Mouse (Mus musculus) c-Kit-positive CD71-positive TER-119-negative erythroid progenitor cells, embryonic 14.5 days (primary cell): Measurements from ENCODE around the gene Rnls.

ENCODE experiments used
- DNase-seq: peaks from one replicate; pipeline ENCODE4 v3.0.0-alpha.2; 2013; ENCODE audit warnings: low read depth

The Rnls gene

DNA sequence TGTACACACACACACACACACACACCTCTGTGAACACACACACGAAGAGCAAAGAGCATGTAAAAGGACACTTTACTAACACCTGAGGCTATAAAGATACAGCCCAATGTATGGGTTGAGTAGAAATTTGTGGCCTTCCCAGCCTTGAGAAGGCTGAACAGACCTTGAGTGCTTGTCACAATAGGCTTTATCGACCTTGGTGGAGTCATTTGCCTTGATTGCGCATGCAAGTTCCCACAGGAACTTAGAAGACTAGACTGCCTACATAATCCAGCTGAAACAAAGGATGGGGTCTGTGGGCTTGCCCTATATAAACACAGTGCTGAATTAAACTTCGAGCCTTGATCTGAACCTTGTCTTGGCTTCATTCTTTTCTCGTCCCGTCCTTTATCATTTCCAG lies 288.2 kb downstream of the Rnls start:
- no peak for DNase-seq

DNA sequence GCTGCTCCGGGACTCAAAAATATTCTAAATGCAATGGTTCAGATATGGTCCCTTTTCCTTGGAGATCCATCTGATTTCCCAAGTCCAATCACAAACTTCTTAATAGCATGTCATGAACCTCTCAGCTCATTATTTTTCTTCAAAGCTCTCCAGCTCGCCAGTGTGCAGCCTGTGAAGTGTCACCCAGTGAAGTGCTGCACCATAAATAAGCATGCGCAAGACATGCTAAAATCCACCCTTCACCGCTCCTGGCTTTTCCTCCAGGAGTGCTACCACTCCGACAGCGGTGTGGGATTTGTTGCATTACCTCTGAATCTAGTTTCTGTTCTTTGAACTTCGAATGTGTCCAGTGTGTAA lies 289.3 kb downstream of the Rnls start:
- DNase-seq: no peak

DNA sequence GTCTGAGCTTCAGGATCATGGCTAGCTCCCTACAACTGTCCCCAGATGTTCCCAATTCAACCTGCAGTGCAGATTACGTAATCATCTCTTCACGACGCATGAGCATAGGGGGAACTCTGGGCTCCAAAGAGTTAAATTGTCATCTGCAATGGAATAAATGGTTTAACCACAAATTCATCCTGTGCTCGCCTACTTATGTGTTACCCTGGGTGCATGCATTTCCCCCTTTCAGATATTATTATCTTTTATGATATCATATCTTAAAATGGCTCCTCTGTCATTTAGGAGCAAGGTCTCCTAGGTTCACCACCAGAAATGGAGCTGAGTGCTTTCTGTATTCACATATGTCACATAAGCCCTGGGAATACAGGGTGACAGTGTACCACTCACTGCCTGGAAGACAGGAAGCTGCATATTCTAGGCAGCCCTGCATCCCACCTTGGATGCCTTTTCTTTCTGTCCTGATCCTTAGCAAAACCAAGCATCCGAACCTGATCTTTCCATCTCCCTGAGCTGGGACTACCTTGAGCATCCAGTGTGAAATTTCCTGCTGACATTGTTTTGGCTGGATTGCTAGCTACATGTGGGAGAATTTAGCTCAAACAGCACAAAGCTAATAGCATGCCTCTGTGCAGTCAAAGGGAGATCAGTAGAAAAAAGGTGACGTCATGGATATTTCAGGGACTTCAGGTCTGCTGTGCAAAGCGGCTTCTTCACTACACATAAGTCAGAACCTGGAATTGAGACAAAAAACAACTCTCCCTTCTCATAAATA lies 289.9 kb downstream of the Rnls start:
- DNase-seq: no peak

DNA sequence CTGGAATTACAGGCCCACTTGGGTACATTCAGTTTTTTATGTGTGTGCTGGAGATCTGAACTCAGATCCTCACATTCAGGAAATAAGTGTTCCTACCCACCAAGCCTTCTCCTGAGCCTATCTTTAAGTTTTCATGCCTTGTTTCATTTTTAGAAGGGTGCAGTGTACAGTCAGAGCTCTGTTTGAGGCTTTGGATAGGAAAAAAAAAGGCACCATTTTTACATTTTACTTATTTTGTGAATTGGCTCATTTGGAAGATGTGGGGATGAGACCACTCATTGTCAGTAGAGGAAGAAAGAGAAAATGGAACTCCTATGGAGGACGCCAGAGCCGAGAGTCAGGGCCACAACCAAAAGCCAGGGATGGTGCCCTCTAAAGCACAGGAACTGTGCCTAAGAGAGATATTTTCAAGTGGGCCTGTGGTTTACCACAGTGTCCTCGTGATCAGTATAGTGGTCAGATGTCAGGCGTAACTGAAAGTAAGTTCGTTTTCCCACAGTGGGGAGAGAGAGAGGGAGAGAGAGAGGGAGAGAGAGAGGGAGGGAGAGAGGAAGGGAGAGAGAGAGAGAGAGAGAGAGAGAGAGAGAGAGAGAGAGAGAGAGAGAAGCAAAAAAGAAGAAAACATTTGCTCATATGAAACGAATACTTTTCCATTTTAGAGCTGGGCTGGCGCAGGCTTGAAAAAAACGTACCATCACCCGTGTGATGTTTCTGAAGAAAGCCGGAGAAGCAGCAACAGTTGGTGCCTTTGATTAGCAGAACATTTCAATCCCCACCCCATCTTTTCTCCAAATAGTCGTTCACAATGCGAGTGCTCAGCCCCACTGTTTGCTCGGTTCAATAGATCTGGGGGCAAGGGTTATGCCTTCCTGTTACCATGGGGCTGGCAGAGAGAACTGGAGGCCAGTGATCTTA lies 290.7 kb downstream of the Rnls start:
- no peak for DNase-seq

DNA sequence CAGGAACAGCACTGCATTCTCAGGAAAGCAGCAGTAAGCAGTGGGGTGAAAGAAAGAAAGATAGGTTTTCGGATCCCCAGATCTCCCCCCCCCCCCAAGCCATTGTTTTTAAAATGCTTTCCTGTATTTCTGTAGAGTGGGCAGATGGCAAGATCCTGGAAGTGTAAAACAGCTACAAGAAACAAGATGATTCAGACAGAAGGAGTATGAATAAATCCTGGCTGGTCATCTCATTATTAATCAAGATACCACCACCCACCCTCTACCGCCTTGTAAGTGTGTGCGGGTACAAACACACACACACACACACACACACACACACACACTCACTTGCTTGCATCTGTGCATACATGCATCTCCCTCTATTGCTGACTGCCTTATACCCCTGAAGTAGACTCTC lies 291.5 kb downstream of the Rnls start:
- DNase-seq: no peak

DNA sequence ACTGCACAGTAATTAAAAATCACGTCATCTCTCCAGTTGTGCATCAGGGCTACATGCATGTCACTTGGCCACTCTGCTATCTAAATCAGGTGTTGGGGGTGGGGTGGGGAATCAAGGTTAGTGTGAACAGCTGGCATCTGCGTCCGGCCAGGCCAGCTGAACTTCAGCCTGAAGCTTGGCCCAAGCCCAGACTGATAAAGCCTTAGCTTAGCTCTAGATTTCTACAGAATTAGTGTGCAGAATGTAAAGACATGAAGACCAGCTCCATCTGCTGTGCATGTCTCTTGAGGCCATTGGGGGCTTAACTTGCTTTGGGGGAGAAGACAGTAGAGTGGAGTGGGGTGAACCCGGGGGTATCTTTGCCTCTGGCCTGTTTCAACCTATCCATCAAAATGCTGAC lies 292.1 kb downstream of the Rnls start:
- DNase-seq: no peak

DNA sequence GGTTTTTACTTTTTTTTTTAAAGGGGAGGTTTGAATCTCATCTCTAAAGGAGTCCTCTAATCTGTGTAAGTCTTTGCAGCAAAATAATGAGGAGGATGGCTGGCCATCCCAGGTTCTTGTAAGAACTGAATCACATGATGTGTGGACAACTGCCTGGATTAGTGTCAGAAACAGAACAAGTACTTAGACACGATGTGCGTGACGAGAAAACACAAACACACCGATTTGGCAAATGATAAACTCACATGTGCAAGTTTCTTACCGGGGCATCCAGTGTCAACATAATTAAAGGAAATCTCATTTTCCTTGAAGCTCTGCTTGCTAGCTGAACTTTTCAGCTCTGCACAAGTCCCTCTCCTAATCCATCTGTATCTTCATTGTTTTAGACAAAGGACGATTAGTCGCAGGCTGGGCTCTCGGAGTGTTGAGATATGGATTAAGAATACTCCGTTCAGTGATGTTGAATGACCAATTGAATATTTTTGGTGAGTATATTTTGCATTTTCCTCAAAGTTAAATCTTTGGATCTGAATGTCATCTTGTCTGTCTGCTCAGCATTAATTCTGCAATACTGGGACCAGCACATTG lies 292.8 kb downstream of the Rnls start:
- no peak for DNase-seq

DNA sequence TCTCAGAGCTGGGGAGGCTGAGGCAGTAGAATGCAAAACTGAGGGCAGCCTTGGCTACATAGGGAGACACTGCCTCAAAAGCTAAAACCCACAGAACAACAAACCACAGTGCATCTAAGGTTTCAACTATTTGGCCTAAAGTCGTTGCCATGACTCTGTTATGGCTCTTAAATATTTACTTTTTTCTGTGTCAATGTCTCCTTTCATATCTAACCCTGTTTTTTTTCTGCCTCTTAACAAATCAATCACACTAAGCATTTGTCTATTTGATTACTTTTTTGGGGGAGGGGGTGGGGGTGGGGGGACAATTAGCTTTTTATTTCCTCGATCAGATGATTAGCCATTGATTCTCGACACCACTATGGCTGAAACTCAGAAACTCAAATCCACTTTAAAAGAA lies 294.4 kb downstream of the Rnls start:
- DNase-seq: no peak

DNA sequence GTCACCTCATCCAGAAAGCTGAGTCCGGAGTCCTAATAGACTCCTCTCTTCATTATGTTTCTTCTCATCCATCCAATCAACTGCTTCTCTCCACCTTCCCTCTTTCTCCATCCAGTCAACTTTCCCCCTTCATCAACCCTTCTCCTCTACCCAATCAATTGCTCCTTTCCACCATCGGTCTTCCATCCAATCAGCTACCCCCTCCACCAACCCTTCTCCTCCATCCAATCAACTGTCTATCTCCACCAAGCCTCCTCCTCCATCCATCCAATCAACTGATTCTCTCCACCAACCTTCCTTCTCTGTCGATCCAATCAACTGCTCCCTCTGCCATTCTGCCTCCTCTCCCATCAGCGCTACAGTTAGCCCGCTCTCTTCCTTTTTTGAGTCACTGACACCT lies 295.5 kb downstream of the Rnls start:
- DNase-seq: no peak

DNA sequence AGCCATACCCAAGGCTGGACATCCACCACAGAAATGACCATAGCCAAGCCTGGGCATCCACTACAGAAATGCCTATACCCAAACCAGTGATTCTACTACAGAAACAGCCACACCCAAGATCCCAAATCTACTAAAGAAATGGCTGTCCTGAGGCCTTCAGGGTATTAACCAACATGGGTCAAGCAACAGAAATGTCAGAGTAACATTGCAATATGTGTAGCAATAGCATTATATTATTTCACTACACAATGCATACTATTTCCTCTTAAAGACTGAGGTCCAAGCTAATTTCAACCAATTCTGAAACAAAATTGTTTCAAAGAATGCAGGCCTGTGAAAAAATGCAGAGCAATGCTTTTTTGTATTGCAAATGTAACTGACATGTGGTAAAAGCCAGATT lies 299.5 kb downstream of the Rnls start:
- DNase-seq: no peak

DNA sequence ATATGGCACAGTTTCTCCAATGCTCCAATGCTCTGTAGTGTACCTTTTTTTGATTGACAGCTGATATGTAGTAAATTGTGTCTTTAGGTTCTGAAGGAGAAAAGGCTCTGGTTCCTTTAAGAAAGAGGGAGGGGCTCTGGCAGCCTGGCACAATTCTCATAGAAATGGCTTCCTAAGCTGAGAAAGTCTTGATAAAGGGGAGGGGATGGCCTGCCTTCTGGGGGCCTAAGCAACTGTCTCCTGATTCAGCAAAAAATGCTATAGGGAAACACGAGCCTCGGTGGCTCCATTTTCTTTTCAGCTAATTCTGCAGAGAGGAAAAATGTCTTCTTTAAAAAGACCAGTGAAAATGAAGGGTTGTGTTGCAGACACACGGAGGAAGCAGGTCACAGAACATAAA lies 300.8 kb downstream of the Rnls start:
- DNase-seq: no peak

DNA sequence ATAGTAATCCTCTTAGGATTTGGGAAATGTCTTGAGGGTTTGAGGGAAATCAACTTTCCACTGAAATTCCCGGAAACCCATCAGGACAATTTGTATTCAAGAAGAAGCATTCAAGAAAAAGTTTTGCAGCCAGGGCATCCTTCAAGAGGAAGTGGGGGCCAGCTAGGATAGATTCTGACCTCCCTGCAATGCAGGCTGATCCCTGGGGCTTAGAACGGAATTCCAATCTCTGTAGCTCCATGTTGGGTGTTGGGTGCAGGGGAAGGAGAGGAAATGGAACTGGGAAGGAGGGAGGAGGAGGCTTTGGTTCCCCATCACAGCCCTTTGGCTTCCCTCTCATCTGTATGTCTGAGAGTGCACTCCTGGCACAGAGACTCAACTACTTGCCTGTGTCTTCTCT lies 303.2 kb downstream of the Rnls start:
- no peak for DNase-seq

DNA sequence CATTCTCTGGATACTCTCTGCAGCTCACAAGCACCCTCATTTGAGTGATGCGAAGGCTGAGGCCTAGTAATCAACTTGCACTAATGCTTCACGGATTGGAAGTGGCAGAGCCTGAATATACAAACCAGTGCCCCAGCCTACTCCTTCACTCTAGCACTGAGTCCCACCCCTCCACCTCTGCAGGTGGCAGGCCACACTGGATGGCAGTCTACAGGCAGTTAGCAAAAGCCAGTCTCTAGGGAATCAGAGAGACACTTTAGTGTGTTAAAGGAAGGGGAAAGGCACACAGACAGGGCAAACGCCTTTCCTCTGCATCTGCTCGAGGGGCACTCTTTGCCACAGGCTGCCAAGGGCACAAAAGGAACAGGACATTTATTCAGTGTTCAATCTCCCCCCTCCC lies 304.1 kb downstream of the Rnls start:
- DNase-seq: no peak
